Mouse (Mus musculus) frontal cortex, adult 2 months (tissue): ENCODE data around the gene Coq8b. TPM values are rescaled to one million over a fixed set of nuclear protein-coding genes. Genes with fewer than 3 reads are reported as not detected.

Experiments
- DNase-seq, 2 experiments: peaks; one replicate each; pipeline ENCODE4 v3.0.0; 2022; ENCODE audit warnings: low spot score in 1 of 2; ENCODE audit errors: extremely low spot score in 1 of 2
- polyA plus RNA-seq: library from polyadenylated mRNA; depleted of rRNA; stranded (reverse); fragments of >200 nt; gene quantifications from 2 replicates; pipeline ENCODE4 v1.2.3, GENCODE M21; 2012; rRNA removed

Gene Coq8b
- polyA plus RNA-seq, result 39.1 and 40.5 TPM in 2 replicates

- peak; percentile 89 to 92 for DNase-seq
These were observed at the start of gene Coq8b for GRCm38 (mm10) chr7:27232781-27233281. Gene Coq8b (plus strand): TSS chr7:27233023.

DNA sequence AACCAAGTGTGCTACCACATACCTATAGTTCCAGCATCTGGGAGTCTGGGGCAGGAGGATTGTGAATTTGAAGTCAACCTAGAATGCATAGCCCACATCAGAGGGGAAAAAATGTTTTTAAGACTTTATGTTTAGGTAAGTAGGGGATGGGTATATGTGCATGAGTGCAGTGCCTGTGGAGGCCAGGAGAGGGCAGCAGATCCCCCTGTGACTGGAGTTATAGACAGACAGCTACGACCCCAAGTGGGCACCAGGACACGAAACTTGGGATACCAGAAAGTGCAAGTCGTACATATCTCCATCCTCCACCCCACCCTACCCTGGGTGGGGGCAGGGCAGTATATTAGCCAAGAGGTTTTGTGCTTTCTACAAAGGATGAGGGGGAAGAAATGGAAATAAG, 47.9 kb upstream of the Coq8b start:
- DNase-seq, result no peak

DNA sequence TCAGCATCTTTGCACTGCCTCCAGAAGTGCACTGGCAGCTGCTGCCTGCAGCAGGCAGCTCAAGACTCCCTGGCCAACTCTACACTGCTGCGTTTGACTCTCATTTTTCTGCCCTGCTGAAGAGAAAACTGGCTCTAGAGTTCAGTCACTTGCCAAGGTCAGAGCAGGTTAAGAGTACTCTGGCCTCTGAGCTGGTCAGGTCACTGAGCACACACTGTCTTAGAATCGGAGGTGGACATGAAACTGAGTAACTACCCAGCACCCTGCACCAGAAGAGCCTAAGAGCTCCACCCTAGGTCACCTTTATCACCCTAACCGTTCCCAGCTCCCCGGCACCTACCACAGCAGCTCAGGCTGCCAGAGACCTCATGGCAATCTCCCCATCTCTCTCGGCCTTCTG, 46.8 kb upstream of the Coq8b start:
- DNase-seq, result no peak

- DNase-seq, result no peak
These were observed 43.4 kb upstream of the Coq8b start for GRCm38 (mm10) chr7:27189271-27189931.

DNA sequence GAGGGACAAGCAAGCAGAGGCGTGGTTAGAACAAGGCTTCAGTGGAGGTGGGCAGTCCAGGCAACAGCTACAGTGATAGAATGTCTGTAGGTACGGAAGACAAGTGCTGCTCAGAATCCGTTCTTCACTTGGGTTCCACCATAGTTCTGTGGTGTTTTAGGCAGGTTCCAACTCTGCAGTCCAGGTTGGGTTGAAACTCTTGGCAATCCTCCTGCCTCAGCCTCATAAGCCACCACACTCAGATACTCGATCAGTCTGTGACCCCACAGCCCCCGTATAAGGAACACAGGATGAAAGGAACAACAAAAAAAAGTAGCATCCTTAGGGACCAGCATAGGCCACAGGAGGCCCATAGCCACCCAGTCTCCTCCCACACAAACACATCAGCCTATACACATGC, 40.4 kb upstream of the Coq8b start:
- no peak for DNase-seq

GRCm38 (mm10) chr7:27193731-27194130, 39.1 kb upstream of the Coq8b start:
- DNase-seq, result no peak

- DNase-seq, result peak; percentile 98 to 100
These were observed 36.9 kb upstream of the Coq8b start, which contains the start of the genes BC024978 and Snrpa for GRCm38 (mm10) chr7:27195681-27196611. Gene BC024978 (plus strand): TSS chr7:27195781. Gene Snrpa (minus strand): TSS chr7:27196271.

DNA sequence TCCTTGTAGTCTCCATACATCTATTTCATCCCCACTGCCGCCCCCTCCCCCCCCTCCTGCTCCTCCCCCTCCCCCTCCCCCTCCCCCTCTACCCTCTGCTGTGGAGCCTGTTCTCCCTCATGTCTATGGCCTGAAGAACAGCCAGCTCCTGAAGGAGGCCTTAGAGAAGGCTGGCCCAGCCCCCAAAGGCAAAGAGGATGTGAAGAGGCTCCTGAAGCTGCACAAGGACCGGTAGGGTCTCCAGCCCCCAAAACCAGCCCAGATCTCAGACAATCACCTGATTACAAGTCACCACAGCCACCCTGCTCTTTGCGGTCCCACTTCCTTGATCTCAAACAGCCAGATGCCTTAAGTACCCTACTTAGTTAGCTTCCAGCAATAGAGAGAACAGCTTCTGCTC, 35.7 kb upstream of the Coq8b start:
- no peak for DNase-seq

DNA sequence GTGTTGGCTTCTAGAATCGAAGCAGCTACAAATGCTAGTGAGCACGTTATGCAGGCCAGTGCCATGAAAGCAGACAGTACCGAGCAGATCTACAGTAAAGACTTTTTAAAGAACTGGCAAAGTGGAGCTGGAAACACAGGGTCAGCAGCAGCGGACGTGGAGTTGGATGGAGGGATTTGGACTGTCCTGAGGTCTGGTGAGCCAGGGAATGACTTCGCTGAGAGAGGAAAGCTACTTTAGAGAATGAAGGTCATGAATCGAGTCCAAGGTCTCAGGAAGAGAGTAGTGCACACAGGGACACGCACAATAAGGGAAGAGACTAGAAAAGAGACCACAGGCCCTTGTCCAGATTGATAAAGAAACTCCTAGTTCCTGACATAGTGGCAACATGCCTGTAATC, 35.2 kb upstream of the Coq8b start:
- DNase-seq, result no peak

DNA sequence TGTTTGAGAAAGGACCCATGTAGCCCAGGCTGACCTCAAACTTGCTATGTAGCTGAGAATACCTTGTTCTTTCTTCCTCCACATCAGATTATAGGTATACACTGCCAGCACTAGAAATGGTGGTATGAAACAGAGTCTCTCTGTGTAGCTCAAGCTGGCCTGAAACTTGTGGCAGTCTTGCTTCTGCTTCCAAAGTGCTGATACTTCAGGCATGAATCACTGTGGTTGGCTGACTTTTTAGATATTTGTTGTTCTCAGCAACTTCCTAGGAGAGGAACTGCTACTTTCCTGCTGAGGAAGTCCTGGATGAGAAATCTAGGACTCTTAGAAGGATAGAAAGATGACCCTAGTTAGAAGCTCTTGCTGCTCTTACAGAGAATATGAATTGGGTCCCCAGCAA, 34.5 kb upstream of the Coq8b start:
- no peak for DNase-seq

- no peak for DNase-seq
These were observed 34.0 kb upstream of the Coq8b start for GRCm38 (mm10) chr7:27198779-27199178.

DNA sequence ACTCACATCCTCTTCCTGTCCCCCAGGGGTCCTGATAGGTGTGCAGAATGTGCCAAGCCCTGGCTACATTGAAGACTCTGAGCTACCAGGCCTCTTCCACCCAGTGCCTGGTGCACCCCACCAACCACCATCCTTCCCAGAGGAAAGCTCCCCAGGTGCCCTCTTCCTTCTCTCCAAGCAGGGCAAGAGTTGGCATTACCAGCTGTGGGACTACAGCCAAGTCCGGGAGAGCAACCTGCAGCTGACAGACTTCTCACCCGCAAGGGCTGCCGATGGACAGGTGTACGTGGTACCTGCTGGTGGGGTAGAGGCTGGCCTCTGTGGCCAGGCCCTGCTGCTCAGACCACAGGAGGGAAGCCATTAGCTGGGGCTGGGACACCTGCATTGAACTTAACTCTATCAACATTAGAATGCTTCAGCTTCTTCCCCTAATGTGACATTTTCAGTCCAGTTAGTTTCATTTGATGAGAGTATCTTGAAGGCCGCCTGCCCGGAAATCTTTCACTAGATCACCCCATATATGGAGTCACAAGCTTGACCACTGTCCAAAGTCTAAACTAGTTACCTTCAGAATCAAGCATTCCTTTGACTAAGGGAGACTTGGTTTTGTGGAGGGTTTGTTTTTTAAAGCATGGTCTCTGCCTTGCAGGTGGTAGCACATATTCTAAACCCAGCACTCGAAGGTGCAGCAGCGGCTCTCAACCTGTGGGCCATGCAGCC, 28.9 kb upstream of the Coq8b start:
- no peak for DNase-seq

- no peak for DNase-seq
These were observed 20.2 kb upstream of the Coq8b start for GRCm38 (mm10) chr7:27212626-27213025.

DNA sequence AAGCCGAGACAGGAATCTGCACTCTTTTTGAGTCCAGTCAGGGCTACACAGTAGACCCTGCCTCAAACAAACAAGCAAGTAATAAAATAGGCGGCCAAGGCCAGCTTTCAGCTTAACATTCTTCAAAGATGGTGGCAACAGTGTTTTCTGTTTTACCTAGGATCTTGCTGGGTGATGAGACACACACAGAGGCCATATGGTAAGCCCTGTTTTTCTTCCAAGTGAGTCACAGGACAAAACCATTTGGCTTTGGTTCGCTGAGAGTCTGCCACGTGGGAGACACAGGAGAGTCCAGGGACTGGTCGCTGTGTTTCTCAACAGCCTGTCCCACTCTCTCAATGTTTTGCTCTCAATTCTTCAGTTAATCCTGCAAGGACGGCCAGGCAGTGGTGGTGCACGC, 14.2 kb upstream of the Coq8b start:
- DNase-seq, result peak in 1 of 2 experiments; percentile 27

GRCm38 (mm10) chr7:27219937-27220336, 12.9 kb upstream of the Coq8b start:
- no peak for DNase-seq

GRCm38 (mm10) chr7:27221939-27222338, 10.9 kb upstream of the Coq8b start:
- no peak for DNase-seq

DNA sequence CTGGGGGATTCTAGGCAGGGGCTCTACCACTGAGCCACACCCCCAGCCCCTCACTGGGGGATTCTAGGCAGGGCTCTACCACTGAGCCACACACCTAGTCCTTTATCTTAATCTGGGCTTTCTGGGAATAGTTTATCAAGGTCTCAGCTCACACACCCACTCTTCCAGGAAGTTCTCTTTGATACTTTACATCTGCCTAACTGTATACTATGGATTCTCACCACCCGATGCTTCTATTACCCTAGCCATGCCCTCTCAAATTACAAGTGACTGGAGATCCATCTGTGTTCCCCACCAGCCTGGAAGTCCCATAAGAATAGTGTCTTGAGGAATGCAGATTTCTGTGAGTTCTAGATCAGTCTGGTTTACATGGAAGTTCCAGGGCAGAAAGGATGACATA, 10.3 kb upstream of the Coq8b start:
- DNase-seq, result no peak

DNA sequence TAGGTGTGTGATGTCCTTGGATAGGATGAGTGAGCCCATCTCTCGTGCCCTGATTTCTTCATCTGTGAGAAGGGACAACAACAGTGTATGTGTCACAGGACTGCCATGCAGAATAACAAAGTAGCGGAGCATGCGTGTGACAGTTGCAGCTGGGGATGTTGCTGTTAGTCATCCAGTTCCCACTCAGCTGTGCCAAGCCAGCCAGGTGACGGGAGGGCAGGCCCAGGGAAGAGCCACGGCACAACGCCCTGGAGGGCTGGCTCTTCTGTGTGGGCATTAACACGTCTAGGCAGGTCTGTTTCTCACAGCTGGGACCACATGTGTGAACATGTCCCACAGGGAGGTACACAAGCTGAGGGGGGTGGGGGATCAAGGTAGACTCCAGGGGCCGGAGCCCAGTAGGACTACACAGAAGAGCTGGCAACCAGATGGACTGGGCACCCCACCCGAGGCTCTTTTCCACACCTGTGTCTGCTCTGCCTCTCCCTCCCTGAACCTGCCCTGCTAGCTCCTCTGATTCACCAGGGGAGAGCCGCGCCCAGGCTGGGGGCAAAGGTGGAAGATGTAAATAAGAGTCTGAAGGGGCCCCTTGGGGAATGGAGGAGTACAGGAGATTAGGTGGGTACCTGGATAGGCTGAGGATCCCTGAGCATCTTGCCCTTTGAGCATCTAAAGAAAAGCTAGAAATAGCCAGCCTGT, 7.8 kb upstream of the Coq8b start:
- DNase-seq, result peak; percentile 25 to 69

DNA sequence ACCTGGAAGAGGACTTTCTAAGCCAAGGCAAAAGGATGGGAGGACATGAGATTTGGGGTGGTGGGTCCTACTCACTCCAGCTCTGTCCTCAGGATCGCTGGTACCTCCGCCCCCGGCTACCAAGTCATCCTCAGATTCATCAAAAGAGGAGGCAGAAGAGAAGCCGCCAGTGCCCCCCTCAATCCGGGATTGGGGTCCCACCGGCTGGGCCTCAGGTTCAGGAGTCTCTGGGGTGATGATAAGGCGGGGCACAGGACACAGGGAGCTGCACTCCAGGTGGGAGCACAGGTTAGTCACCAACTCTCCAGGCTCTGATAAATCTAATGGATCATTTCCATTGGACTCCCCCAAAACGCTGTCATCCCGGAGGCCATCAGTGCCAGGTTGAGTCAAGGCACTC, 5.5 kb upstream of the Coq8b start:
- DNase-seq, result no peak

DNA sequence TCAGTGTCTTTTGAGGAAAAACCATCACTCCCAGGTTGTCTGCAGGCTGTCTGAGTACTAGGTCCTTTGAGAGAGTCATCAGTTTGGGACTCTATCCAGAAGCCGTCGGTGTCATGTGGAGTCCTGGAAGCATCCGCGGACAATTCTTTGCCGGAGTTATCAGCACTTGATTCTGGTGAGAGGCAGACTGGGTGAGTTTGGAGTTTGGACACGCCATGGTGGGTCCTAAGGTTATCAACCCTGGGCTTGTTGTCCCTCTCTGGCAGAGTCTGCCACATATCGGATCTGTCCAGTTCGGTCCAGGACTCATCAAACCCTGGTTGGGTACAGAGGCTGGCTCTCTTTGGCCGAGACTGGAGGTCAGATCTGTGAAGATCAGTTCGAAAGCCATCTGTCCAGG, 5.1 kb upstream of the Coq8b start:
- peak in 1 of 2 experiments; percentile 12 for DNase-seq
